Mouse (Mus musculus): ENCODE measurements around the gene Vmn1r14. TPM values are rescaled to one million over a fixed set of nuclear protein-coding genes. Genes with fewer than 3 reads are reported as not detected.
"Not testable (repeated sequence)": the region's sequence is repeated elsewhere in the genome, so short reads cannot be mapped to it uniquely, and the experiment has no call there.

The Vmn1r14 gene
- total RNA-seq (2014; rRNA removed; ENCODE audit: low replicate concordance) = not detected in 2 replicates
- not detected in 2 replicates for polyA plus RNA-seq (2015; fragmentation: Nextera tagmentation; extraction: Ambion mirVana)

GRCm38 (mm10) chr6:57231386-57231785 is at the start of gene Vmn1r14:
Gene Vmn1r14 (plus strand): TSS chr6:57231686.
- Histone ChIP-seq H3K4me3 (ENCODE audit: low read depth, low read length) (no peak within 1 kb of the TSS), H3K4me2 (ENCODE audit: low read depth, low read length) (no peak within 1 kb of the TSS), H3K9me3 (replicated peaks; ENCODE audit: control insufficient read depth, low read length) (no peaks in the 10 kb centered on the region), H3K9ac (replicated peaks; ENCODE audit: low read depth, low read length) (no peak within 1 kb of the TSS), H3K4me1 (ENCODE audit: control insufficient read depth, insufficient read depth) (no peaks in the 10 kb centered on the region), H3K36me3 (replicated peaks; ENCODE audit: control insufficient read depth, insufficient read depth, low read length) (no peaks in the 10 kb centered on the region), H3K27ac (ENCODE audit: low read depth) (no peak within 1 kb of the TSS), H3K27me3 (ENCODE audit: control insufficient read depth, insufficient read depth, low read length) (no peaks in the 10 kb centered on the region)
- TF ChIP-seq CTCF (IDR thresholded peaks at IDR 0.05; ENCODE audit: low read depth) (no peak), EP300 (IDR thresholded peaks at IDR 0.05; ENCODE audit: low read depth) (no peak)
- no peak for DNase-seq (ENCODE audit: low spot score)
- WGBS = 84% methylated on average over 3 of the region's 3 CpGs
- ATAC-seq (ENCODE audit: insufficient read depth, low read depth) = no peak

GRCm38 (mm10) chr6:57190016-57190415 is 41.5 kb upstream of the Vmn1r14 start:
- not testable (repeated sequence) for H3K27ac ChIP-seq (ENCODE audit: low read depth); DNase-seq (ENCODE audit: low spot score); ATAC-seq (ENCODE audit: insufficient read depth, low read depth); H3K36me3 ChIP-seq (replicated peaks; ENCODE audit: control insufficient read depth, insufficient read depth, low read length); H3K4me1 ChIP-seq (ENCODE audit: control insufficient read depth, insufficient read depth); H3K4me2 ChIP-seq (ENCODE audit: low read depth, low read length); H3K9me3 ChIP-seq (replicated peaks; ENCODE audit: control insufficient read depth, low read length); H3K4me3 ChIP-seq (ENCODE audit: low read depth, low read length); H3K27me3 ChIP-seq (ENCODE audit: control insufficient read depth, insufficient read depth, low read length); H3K9ac ChIP-seq (replicated peaks; ENCODE audit: low read depth, low read length)
- 53% methylated on average over 3 of the region's 3 CpGs for WGBS

- 88% methylated on average over 1 of the region's 1 CpGs for WGBS
These were observed 28.5 kb upstream of the Vmn1r14 start, which contains the start of gene Vmn1r13 for GRCm38 (mm10) chr6:57202990-57203389. Gene Vmn1r13 (plus strand): TSS chr6:57203290.

GRCm38 (mm10) chr6:57257652-57258051 is 26.2 kb downstream of the Vmn1r14 start, which contains the start of gene Vmn1r15:
Gene Vmn1r15 (plus strand): TSS chr6:57257952.
- no peak within 1 kb of the TSS for H3K27ac ChIP-seq (ENCODE audit: low read depth)
- ATAC-seq (ENCODE audit: insufficient read depth, low read depth) = no peak
- no peak for DNase-seq (ENCODE audit: low spot score)
- H3K4me1 ChIP-seq (ENCODE audit: control insufficient read depth, insufficient read depth) = no peaks in the 10 kb centered on the region
- H3K27me3 ChIP-seq (ENCODE audit: control insufficient read depth, insufficient read depth, low read length) = no peaks in the 10 kb centered on the region
- H3K9me3 ChIP-seq (replicated peaks; ENCODE audit: control insufficient read depth, low read length) = no peaks in the 10 kb centered on the region
- H3K36me3 ChIP-seq (replicated peaks; ENCODE audit: control insufficient read depth, insufficient read depth, low read length) = no peaks in the 10 kb centered on the region
- H3K4me2 ChIP-seq (ENCODE audit: low read depth, low read length) = no peak within 1 kb of the TSS
- WGBS = 48% methylated on average over 1 of the region's 1 CpGs
- no peak within 1 kb of the TSS for H3K4me3 ChIP-seq (ENCODE audit: low read depth, low read length)
- TF ChIP-seq CTCF (IDR thresholded peaks at IDR 0.05; ENCODE audit: low read depth) = no peak
- no peak within 1 kb of the TSS for H3K9ac ChIP-seq (replicated peaks; ENCODE audit: low read depth, low read length)

More at GRCm38 (mm10) chr6:57202990-57203389, 28.5 kb upstream of the Vmn1r14 start, which contains the start of gene Vmn1r13:
- H3K27ac ChIP-seq (ENCODE audit: low read depth); H3K4me2 ChIP-seq (ENCODE audit: low read depth, low read length); H3K4me1 ChIP-seq (ENCODE audit: control insufficient read depth, insufficient read depth); H3K9me3 ChIP-seq (replicated peaks; ENCODE audit: control insufficient read depth, low read length); H3K36me3 ChIP-seq (replicated peaks; ENCODE audit: control insufficient read depth, insufficient read depth, low read length); ATAC-seq (ENCODE audit: insufficient read depth, low read depth); H3K27me3 ChIP-seq (ENCODE audit: control insufficient read depth, insufficient read depth, low read length); H3K9ac ChIP-seq (replicated peaks; ENCODE audit: low read depth, low read length); DNase-seq (ENCODE audit: low spot score); H3K4me3 ChIP-seq (ENCODE audit: low read depth, low read length): not testable (repeated sequence)

GRCm38 (mm10) chr6:57260990-57261389 is 29.5 kb downstream of the Vmn1r14 start:
- no peak for TF ChIP-seq EP300 (IDR thresholded peaks at IDR 0.05; ENCODE audit: low read depth)
- TF ChIP-seq CTCF (IDR thresholded peaks at IDR 0.05; ENCODE audit: low read depth) = no peak
- WGBS = 78% methylated on average over 2 of the region's 2 CpGs
- Histone ChIP-seq H3K27ac (ENCODE audit: low read depth) (no peak overlapping the region), H3K4me2 (ENCODE audit: low read depth, low read length) (no peak overlapping the region), H3K4me1 (ENCODE audit: control insufficient read depth, insufficient read depth) (no peaks in the 10 kb centered on the region), H3K9me3 (replicated peaks; ENCODE audit: control insufficient read depth, low read length) (no peaks in the 10 kb centered on the region), H3K27me3 (ENCODE audit: control insufficient read depth, insufficient read depth, low read length) (no peaks in the 10 kb centered on the region), H3K4me3 (ENCODE audit: low read depth, low read length) (no peak overlapping the region), H3K36me3 (replicated peaks; ENCODE audit: control insufficient read depth, insufficient read depth, low read length) (no peaks in the 10 kb centered on the region), H3K9ac (replicated peaks; ENCODE audit: low read depth, low read length) (no peak overlapping the region)
- DNase-seq (ENCODE audit: low spot score) (no peak), ATAC-seq (ENCODE audit: insufficient read depth, low read depth) (no peak)

- H3K36me3 ChIP-seq (replicated peaks; ENCODE audit: control insufficient read depth, insufficient read depth, low read length) = no peaks in the 10 kb centered on the region
- WGBS = 48% methylated on average over 3 of the region's 3 CpGs
- ATAC-seq (ENCODE audit: insufficient read depth, low read depth) = no peak
These were observed 40.4 kb downstream of the Vmn1r14 start for GRCm38 (mm10) chr6:57271881-57272280.

More at GRCm38 (mm10) chr6:57271881-57272280, 40.4 kb downstream of the Vmn1r14 start:
- Histone ChIP-seq H3K4me3 (ENCODE audit: low read depth, low read length) (no peak overlapping the region), H3K4me2 (ENCODE audit: low read depth, low read length) (no peak overlapping the region), H3K9me3 (replicated peaks; ENCODE audit: control insufficient read depth, low read length) (no peaks in the 10 kb centered on the region), H3K9ac (replicated peaks; ENCODE audit: low read depth, low read length) (no peak overlapping the region), H3K27me3 (ENCODE audit: control insufficient read depth, insufficient read depth, low read length) (no peaks in the 10 kb centered on the region), H3K27ac (ENCODE audit: low read depth) (no peak overlapping the region), H3K4me1 (ENCODE audit: control insufficient read depth, insufficient read depth) (no peaks in the 10 kb centered on the region)
- TF ChIP-seq EP300 (IDR thresholded peaks at IDR 0.05; ENCODE audit: low read depth) (no peak), CTCF (IDR thresholded peaks at IDR 0.05; ENCODE audit: low read depth) (no peak)
- DNase-seq (ENCODE audit: low spot score) = no peak

Data from heart, postnatal 0 days (tissue).